Mouse (Mus musculus) heart, adult 2 months (tissue): ENCODE measurements around the gene Arhgap18.

ENCODE experiments used
- CTCF ChIP-seq: fragments of 200-600 bp; IDR thresholded peaks from 2 replicates; pipeline ENCODE4 v1.8.1; 2022; ENCODE audit warnings: antibody characterized with exemption, mild to moderate bottlenecking, moderate library complexity
- POLR2A ChIP-seq: fragments of 200-500 bp; IDR thresholded peaks from 2 replicates; pipeline ENCODE4 v1.6.1; 2011; ENCODE audit warnings: mild to moderate bottlenecking, low read depth, low read length, control low read depth; ENCODE audit not compliant: insufficient read depth

- TF ChIP-seq POLR2A (no peak), CTCF (no peak)
These were observed 67.7 kb downstream of the Arhgap18 start for GRCm38 (mm10) chr10:26820936-26821335.
